Mouse (Mus musculus) pancreas, adult 10 weeks (tissue): Measurements from ENCODE around the gene Hist1h3h. TPM values are rescaled to one million over a fixed set of nuclear protein-coding genes. Genes with fewer than 3 reads are reported as not detected.

Source experiments
- polyA plus RNA-seq: library from polyadenylated mRNA; stranded (reverse); fragments of 350-450 nt; fragmentation: Illumina TruSeq; extraction: RNeasy Lipid Tissue Mini Kit (QIAGEN cat#74804); gene quantifications from one replicate; pipeline ENCODE4 v1.2.3, GENCODE M21; 2015; ENCODE audit warnings: low read depth, low replicate concordance; ENCODE audit not compliant: insufficient read depth

The Hist1h3h gene
- not detected for polyA plus RNA-seq

GRCm38 (mm10) chr13:21717397-21718357 is at the start of gene Hist1h3h:
Gene Hist1h3h, plus strand, starts transcription at chr13:21717659.

DNA sequence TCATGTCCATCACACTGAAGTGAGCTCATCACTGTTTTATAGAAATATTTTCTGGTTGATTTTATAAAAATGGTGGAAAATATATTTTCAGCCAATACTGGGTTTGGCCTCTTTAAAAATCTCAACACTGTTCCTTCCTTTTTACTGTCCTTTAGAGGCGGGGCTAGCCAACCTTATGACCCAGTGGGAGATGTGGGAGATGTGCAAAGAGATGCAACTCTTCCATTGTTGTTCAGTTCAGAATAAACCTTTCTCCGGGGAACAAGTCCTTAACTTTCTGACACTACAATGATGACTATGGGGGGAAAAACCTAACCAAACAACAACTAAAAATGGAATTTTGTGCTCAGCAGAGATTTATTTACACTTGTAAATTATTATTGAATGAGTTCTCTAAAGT is 40.2 kb upstream of the Hist1h3h start, which contains the start of gene Olfr1360:
TSS of gene Olfr1360 (minus strand) at position 101 of the 400 bp plus-strand sequence.

GRCm38 (mm10) chr13:21697811-21698210 is 19.6 kb upstream of the Hist1h3h start, which contains the start of gene Olfr1359:
Gene Olfr1359, plus strand, starts transcription at chr13:21698111.

GRCm38 (mm10) chr13:21715864-21716539 is 1.5 kb upstream of the Hist1h3h start, which contains the start of the genes Hist1h2bl and Hist1h2ai:
Gene Hist1h2bl, minus strand, starts transcription at chr13:21716143.
Gene Hist1h2ai, plus strand, starts transcription at chr13:21716422.

DNA sequence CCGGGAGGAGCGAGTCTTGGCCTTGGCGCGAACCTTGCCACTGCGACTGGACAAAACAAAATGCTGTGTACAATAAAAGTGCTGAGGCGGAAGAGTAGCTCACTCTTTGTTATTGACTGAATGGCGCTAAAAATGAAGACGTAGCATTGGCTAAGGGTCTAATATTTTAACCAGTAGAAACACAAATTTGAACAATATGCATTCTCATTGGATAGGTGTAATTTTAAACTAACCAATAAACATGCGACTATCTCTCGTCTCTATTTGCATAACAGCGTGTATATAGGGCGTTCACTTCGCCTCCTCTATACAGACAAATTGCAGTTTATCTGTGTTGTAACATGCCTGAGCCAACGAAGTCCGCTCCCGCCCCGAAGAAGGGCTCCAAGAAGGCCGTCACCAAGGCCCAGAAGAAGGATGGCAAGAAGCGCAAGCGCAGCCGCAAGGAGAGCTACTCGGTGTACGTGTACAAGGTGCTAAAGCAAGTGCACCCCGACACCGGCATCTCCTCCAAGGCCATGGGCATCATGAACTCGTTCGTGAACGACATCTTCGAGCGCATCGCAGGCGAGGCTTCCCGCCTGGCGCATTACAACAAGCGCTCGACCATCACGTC is 4.4 kb downstream of the Hist1h3h start, which contains the start of gene Hist1h2bm:
TSS of gene Hist1h2bm (plus strand) at position 288 of the 616 bp plus-strand sequence.

GRCm38 (mm10) chr13:21734906-21735767 is 17.7 kb downstream of the Hist1h3h start, which contains the start of gene Hist1h4j:
Gene Hist1h4j, plus strand, starts transcription at chr13:21735064.

GRCm38 (mm10) chr13:21750159-21751017 is 32.9 kb downstream of the Hist1h3h start, which contains the start of gene Hist1h4k:
Gene Hist1h4k, minus strand, starts transcription at chr13:21750505.

GRCm38 (mm10) chr13:21753524-21754285 is 36.2 kb downstream of the Hist1h3h start, which contains the start of the genes Hist1h2ak and Hist1h2bn:
Gene Hist1h2ak, minus strand, starts transcription at chr13:21753827.
Gene Hist1h2bn, plus strand, starts transcription at chr13:21754123.

Other genes starting within 250 kb of the Hist1h3h start
- not detected for gene Nkapl, start 249.2 kb upstream of the Hist1h3h start, polyA plus RNA-seq
- 0.92 TPM for gene Zkscan4, start 238.8 kb upstream of the Hist1h3h start, polyA plus RNA-seq
- gene Gm10065, start 238.2 kb upstream of the Hist1h3h start, polyA plus RNA-seq: not detected
- gene AK157302, start 222.4 kb upstream of the Hist1h3h start, polyA plus RNA-seq: not detected
- not detected for gene Gm11273, start 216.2 kb upstream of the Hist1h3h start, polyA plus RNA-seq
- 2.1 TPM for gene Zkscan8, start 186.5 kb upstream of the Hist1h3h start, polyA plus RNA-seq
- gene Olfr1366, start 174.9 kb upstream of the Hist1h3h start, polyA plus RNA-seq: not detected
- not detected for gene Olfr1535, start 157.8 kb upstream of the Hist1h3h start, polyA plus RNA-seq
- not detected for gene Olfr1364, start 135.9 kb upstream of the Hist1h3h start, polyA plus RNA-seq
- gene Olfr1362, start 103.6 kb upstream of the Hist1h3h start, polyA plus RNA-seq: not detected
- gene Olfr11, start 75.1 kb upstream of the Hist1h3h start, polyA plus RNA-seq: not detected
- gene Olfr1361, start 54.3 kb upstream of the Hist1h3h start, polyA plus RNA-seq: not detected
- gene Olfr1360, start 40.3 kb upstream of the Hist1h3h start, polyA plus RNA-seq: not detected
- not detected for gene Olfr1359, start 19.5 kb upstream of the Hist1h3h start, polyA plus RNA-seq
- gene Hist1h2bl, start 1.5 kb upstream of the Hist1h3h start, polyA plus RNA-seq: not detected
- not detected for gene Hist1h2ai, start 1.2 kb upstream of the Hist1h3h start, polyA plus RNA-seq
- not detected for gene Hist1h2bm, start 4.4 kb downstream of the Hist1h3h start, polyA plus RNA-seq
- not detected for gene Hist1h4j, start 17.4 kb downstream of the Hist1h3h start, polyA plus RNA-seq
- gene Hist1h4k, start 32.8 kb downstream of the Hist1h3h start, polyA plus RNA-seq: not detected
- gene Hist1h2ak, start 36.2 kb downstream of the Hist1h3h start, polyA plus RNA-seq: not detected
- gene Hist1h2bn, start 36.5 kb downstream of the Hist1h3h start, polyA plus RNA-seq: not detected
- gene Hist1h1b, start 63.0 kb downstream of the Hist1h3h start, polyA plus RNA-seq: not detected
- not detected for gene Hist1h3i, start 65.7 kb downstream of the Hist1h3h start, polyA plus RNA-seq
- gene Hist1h2an, start 69.6 kb downstream of the Hist1h3h start, polyA plus RNA-seq: not detected
- not detected for gene Hist1h2bp, start 69.8 kb downstream of the Hist1h3h start, polyA plus RNA-seq
- not detected for gene Hist1h2bq, start 92.5 kb downstream of the Hist1h3h start, polyA plus RNA-seq
- gene Hist1h2ao, start 92.8 kb downstream of the Hist1h3h start, polyA plus RNA-seq: not detected
- not detected for gene Hist1h4m, start 94.1 kb downstream of the Hist1h3h start, polyA plus RNA-seq
- not detected for gene Hist1h4n, start 114.5 kb downstream of the Hist1h3h start, polyA plus RNA-seq
- not detected for gene Hist1h2ap, start 115.8 kb downstream of the Hist1h3h start, polyA plus RNA-seq
- gene Hist1h2br, start 116.1 kb downstream of the Hist1h3h start, polyA plus RNA-seq: 0.76 TPM
- gene Zfp184, start 227.4 kb downstream of the Hist1h3h start, polyA plus RNA-seq: 1.2 TPM